Mouse (Mus musculus): ENCODE measurements around the gene Nelfcd.

GRCm38 (mm10) chr2:174442460-174442859 lies 26.9 kb downstream of the Nelfcd start:
- TF ChIP-seq GATA1 (IDR thresholded peaks at IDR 0.05; ENCODE audit: low read length) (no peak), TAL1 (IDR thresholded peaks at IDR 0.05; ENCODE audit: low read length) (no peak)

Data from erythroblast, embryonic 14.5 days (primary cell).